Mouse (Mus musculus): ENCODE measurements around the gene Fes.

- peak; percentile 22; the same call in 1 of the 2 replicates for TF ChIP-seq CTCF (IDR thresholded peaks at IDR 0.05; ENCODE audit: insufficient read depth, low read depth, low read length)
- no peak for TF ChIP-seq POLR2A (IDR thresholded peaks at IDR 0.05; ENCODE audit: insufficient read depth, low read depth, low read length)
Measured at GRCm38 (mm10) chr7:80379531-80379930, 8.2 kb downstream of the Fes start.
